ENCODE assay signal across 8 mouse cellular contexts in the genomic region with DNA sequence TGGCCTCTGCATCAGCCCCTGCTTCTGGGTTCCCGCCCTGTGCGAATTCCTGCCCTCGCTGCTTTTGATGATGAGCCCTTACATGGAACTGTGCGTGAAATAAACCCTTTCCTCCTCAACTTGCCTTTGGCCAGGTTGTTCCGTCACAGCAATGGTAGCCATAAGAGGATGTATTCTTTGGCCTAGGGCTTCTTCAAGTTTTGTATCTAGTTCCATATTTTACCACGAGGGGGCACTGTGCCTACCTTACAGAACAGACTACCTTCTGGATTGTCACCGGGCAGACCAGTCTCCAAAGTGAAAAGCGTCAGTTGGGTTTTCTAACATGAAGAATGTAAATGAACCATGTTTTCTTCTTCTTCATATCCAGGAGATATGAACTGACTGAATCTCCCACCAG. TPM values are rescaled to one million over a fixed set of nuclear protein-coding genes. Genes with fewer than 3 reads are reported as not detected.
DNase-seq lines count a peak whose midpoint lies in the region; ATAC-seq and TF ChIP-seq lines count a peak whose summit lies in the region.

No protein-coding gene starts in this region.

- H3K27ac ChIP-seq in heart, embryonic 10.5 days: no peak overlapping the region
- H3K27ac ChIP-seq in left cerebral cortex, adult 2 months: no peak overlapping the region
- no peak overlapping the region for H3K27ac ChIP-seq in midbrain, postnatal 0 days (ENCODE audit: low read depth, low read length)

- DNase-seq in heart, adult 11 months: peak; percentile 78
- DNase-seq in heart, embryonic 10.5 days (ENCODE audit: low spot score): no peak
- DNase-seq in MEL-GATA-1-ER (ENCODE audit: extremely low read depth, low read depth): peak; percentile 67
- DNase-seq in embryo, embryonic 9.5 days (ENCODE audit: extremely low spot score): peak; percentile 59
- DNase-seq in hindlimb bud, embryonic 11.5 days (ENCODE audit: extremely low spot score, low read depth, low spot score): peak; percentile 30
- peak; percentile 26 to 51 for DNase-seq in left cerebral cortex, adult 2 months (ENCODE audit: extremely low spot score in 1 of 2, low spot score in 2 of 2)
- peak; percentile 67 for DNase-seq in midbrain, postnatal 0 days (ENCODE audit: low spot score)
- peak; percentile 44 to 84 for DNase-seq in thymus, postnatal 10 days (ENCODE audit: low spot score in 2 of 2)

- intact Hi-C loops in left cerebral cortex, adult 2 months (cut with DNase I): loop anchor here (1.0 to 10.0 kb wide), 5 partner anchors 59 to 432 kb away; a partner anchor contains a TSS

- no peak overlapping the region for H3K4me3 ChIP-seq in heart, embryonic 10.5 days
- no peak overlapping the region for H3K4me3 ChIP-seq in left cerebral cortex, adult 2 months
- H3K4me3 ChIP-seq in midbrain, postnatal 0 days (ENCODE audit: low read depth, low read length): no peak overlapping the region

- 35% methylated on average over 8 of the region's 8 CpGs for WGBS in heart, embryonic 10.5 days
- WGBS in midbrain, postnatal 0 days: 46% methylated on average over 8 of the region's 8 CpGs

- H3K4me2 ChIP-seq in midbrain, postnatal 0 days (ENCODE audit: low read depth, low read length, poor library complexity, severe bottlenecking): no peak overlapping the region

- no peaks in the 10 kb centered on the region for H3K27me3 ChIP-seq in heart, embryonic 10.5 days (ENCODE audit: insufficient read depth, poor library complexity, severe bottlenecking)
- H3K27me3 ChIP-seq in midbrain, postnatal 0 days (ENCODE audit: insufficient read depth, low read length): no peaks in the 10 kb centered on the region

- no peaks in the 10 kb centered on the region for H3K9me3 ChIP-seq in heart, embryonic 10.5 days
- H3K9me3 ChIP-seq in midbrain, postnatal 0 days (ENCODE audit: low read length): no peaks in the 10 kb centered on the region

- H3K4me1 ChIP-seq in heart, embryonic 10.5 days: no peaks in the 10 kb centered on the region
- H3K4me1 ChIP-seq in midbrain, postnatal 0 days (ENCODE audit: insufficient read depth, low read length): no peaks in the 10 kb centered on the region

- no peak for ATAC-seq in midbrain, postnatal 0 days (ENCODE audit: low FRiP score)

- TF ChIP-seq CTCF in left cerebral cortex, adult 2 months (IDR thresholded peaks at IDR 0.05): peak; percentile 80
- TF ChIP-seq CTCF in midbrain, postnatal 0 days (IDR thresholded peaks at IDR 0.05): peak; percentile 73

- H3K9ac ChIP-seq in midbrain, postnatal 0 days (replicated peaks; ENCODE audit: low read length, poor library complexity, severe bottlenecking): no peak overlapping the region

- H3K36me3 ChIP-seq in heart, embryonic 10.5 days: no peaks in the 10 kb centered on the region
- no peaks in the 10 kb centered on the region for H3K36me3 ChIP-seq in midbrain, postnatal 0 days (ENCODE audit: insufficient read depth, low read length)

RNA-seq across cellular contexts. Expression of a gene that starts 58.7 kb away (rescaled TPM):
- polyA plus RNA-seq in heart, embryonic 10.5 days (2016; fragmentation: Nextera tagmentation; extraction: Ambion mirVana): 1.3 and 2.1 TPM in 2 replicates
- 1 to 10 TPM; 6.8 to 7.5 TPM for total RNA-seq in left cerebral cortex, adult 2 months (2021)
- total RNA-seq in midbrain, postnatal 0 days (2014; rRNA removed): 6.9 and 8.2 TPM in 2 replicates
- polyA plus RNA-seq in midbrain, postnatal 0 days (2015; fragmentation: Nextera tagmentation; extraction: Ambion mirVana): 7.1 and 8.4 TPM in 2 replicates
